Mouse (Mus musculus): ENCODE measurements around the gene Tmem189. TPM values are rescaled to one million over a fixed set of nuclear protein-coding genes. Genes with fewer than 3 reads are reported as not detected.
A peak's percentile ranks its signal among the peaks of the same experiment; 100 is the strongest.
"Not testable (repeated sequence)": the region's sequence is repeated elsewhere in the genome, so short reads cannot be mapped to it uniquely, and the experiment has no call there.

Gene Tmem189
- polyA plus RNA-seq, 1 experiment from 2014 or later = 58.8 TPM

GRCm38 (mm10) chr2:167643356-167644052 is 46.1 kb downstream of the Tmem189 start:
- ATAC-seq (ENCODE audit: low FRiP score, low TSS enrichment); H3K27me3 ChIP-seq (ENCODE audit: insufficient read depth, low read length); H3K9me3 ChIP-seq (ENCODE audit: low read length); H3K4me2 ChIP-seq (replicated peaks; ENCODE audit: low read depth, low read length); H3K27ac ChIP-seq (ENCODE audit: low read length); H3K9ac ChIP-seq (replicated peaks; ENCODE audit: low read length); H3K4me1 ChIP-seq (ENCODE audit: insufficient read depth, low read length); H3K4me3 ChIP-seq (ENCODE audit: low read length): not testable (repeated sequence)
- 78% methylated on average over 12 of the region's 13 CpGs for WGBS
- peaks cover 21% of the 10 kb centered on the region for H3K36me3 ChIP-seq (ENCODE audit: insufficient read depth, low read length)

DNA sequence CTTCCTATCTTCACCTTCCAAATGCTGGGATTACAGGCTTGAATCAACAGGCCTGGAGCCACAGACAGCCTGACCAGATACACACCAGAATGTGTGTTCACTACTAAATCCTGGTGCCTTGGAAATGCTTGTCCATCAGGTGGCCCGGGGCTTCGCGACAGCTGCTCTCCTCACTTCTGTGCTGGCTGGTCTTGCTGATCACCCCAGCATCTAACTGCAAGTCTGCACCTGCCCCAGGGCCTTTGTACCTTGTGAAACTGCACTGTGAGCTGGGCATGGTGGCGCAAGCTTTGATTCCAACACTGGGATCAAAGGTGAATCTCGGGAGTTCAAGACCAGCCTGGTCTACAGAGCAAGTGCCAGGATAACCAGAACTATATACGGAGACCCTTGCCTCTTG is 47.5 kb downstream of the Tmem189 start:
- WGBS = 89% methylated on average over 6 of the region's 6 CpGs
- Histone ChIP-seq H3K27me3 (ENCODE audit: insufficient read depth, low read length) (no peaks in the 10 kb centered on the region), H3K9me3 (ENCODE audit: low read length) (no peaks in the 10 kb centered on the region), H3K4me1 (ENCODE audit: insufficient read depth, low read length) (no peaks in the 10 kb centered on the region), H3K27ac (ENCODE audit: low read length) (no peak overlapping the region), H3K4me2 (replicated peaks; ENCODE audit: low read depth, low read length) (no peak overlapping the region), H3K9ac (replicated peaks; ENCODE audit: low read length) (no peak overlapping the region), H3K4me3 (ENCODE audit: low read length) (no peak overlapping the region), H3K36me3 (ENCODE audit: insufficient read depth, low read length) (peaks cover 16% of the 10 kb centered on the region)
- no peak for ATAC-seq (ENCODE audit: low FRiP score, low TSS enrichment)

- peak; percentile 7; the same call in 1 of the 2 replicates for ATAC-seq (ENCODE audit: low FRiP score, low TSS enrichment)
- no peak overlapping the region for H3K4me2 ChIP-seq (replicated peaks; ENCODE audit: low read depth, low read length)
- no peaks in the 10 kb centered on the region for H3K4me1 ChIP-seq (ENCODE audit: insufficient read depth, low read length)
- H3K27me3 ChIP-seq (ENCODE audit: insufficient read depth, low read length) = no peaks in the 10 kb centered on the region
- H3K4me3 ChIP-seq (ENCODE audit: low read length) = no peak overlapping the region
- 42% methylated on average over 8 of the region's 8 CpGs for WGBS
- no peaks in the 10 kb centered on the region for H3K9me3 ChIP-seq (ENCODE audit: low read length)
- no peak overlapping the region for H3K9ac ChIP-seq (replicated peaks; ENCODE audit: low read length)
- no peak overlapping the region for H3K27ac ChIP-seq (ENCODE audit: low read length)
- peaks cover 16% of the 10 kb centered on the region for H3K36me3 ChIP-seq (ENCODE audit: insufficient read depth, low read length)
Observed at GRCm38 (mm10) chr2:167641337-167641736, 48.3 kb downstream of the Tmem189 start.

DNA sequence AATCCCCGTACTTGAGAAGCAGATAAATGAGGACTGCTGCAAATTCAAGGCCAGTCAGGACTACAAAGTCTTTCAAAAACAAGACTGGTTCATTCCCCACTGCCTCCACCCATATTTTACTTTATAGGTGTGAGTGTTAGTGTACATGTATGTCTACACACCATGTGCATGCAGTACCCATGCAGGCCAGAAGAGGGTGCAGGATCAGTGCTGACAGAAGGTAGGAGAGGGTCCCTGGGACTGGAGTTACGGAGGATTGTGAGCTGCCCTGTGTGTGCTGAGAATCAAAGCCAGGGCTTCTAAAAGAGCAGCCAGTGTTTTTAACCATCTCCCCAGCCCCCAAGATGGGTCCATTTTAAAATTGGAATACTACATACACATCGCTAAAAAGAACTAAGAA is 49.3 kb downstream of the Tmem189 start:
- Histone ChIP-seq H3K4me2 (replicated peaks; ENCODE audit: low read depth, low read length) (no peak overlapping the region), H3K9me3 (ENCODE audit: low read length) (no peaks in the 10 kb centered on the region), H3K27ac (ENCODE audit: low read length) (no peak overlapping the region), H3K4me1 (ENCODE audit: insufficient read depth, low read length) (no peaks in the 10 kb centered on the region), H3K36me3 (ENCODE audit: insufficient read depth, low read length) (peaks cover 12% of the 10 kb centered on the region), H3K9ac (replicated peaks; ENCODE audit: low read length) (no peak overlapping the region), H3K27me3 (ENCODE audit: insufficient read depth, low read length) (no peaks in the 10 kb centered on the region), H3K4me3 (ENCODE audit: low read length) (no peak overlapping the region)
- ATAC-seq (ENCODE audit: low FRiP score, low TSS enrichment) = no peak
- WGBS = 89% methylated on average over 3 of the region's 3 CpGs

GRCm38 (mm10) chr2:167634865-167635512 is 54.6 kb downstream of the Tmem189 start:
- H3K9ac ChIP-seq (replicated peaks; ENCODE audit: low read length) = peak overlapping the region; percentile 37; the same call in 1 of the 2 replicates
- no peak overlapping the region for H3K27ac ChIP-seq (ENCODE audit: low read length)
- ATAC-seq (ENCODE audit: low FRiP score, low TSS enrichment) = no peak
- 78% methylated on average over 7 of the region's 7 CpGs for WGBS
- H3K4me2 ChIP-seq (replicated peaks; ENCODE audit: low read depth, low read length) = peak overlapping the region; percentile 63
- H3K4me3 ChIP-seq (ENCODE audit: low read length) = peak overlapping the region; percentile 30
- H3K27me3 ChIP-seq (ENCODE audit: insufficient read depth, low read length) = no peaks in the 10 kb centered on the region
- H3K9me3 ChIP-seq (ENCODE audit: low read length) = no peaks in the 10 kb centered on the region
- H3K36me3 ChIP-seq (ENCODE audit: insufficient read depth, low read length) = no peaks in the 10 kb centered on the region
- peaks cover 27% of the 10 kb centered on the region for H3K4me1 ChIP-seq (ENCODE audit: insufficient read depth, low read length)

- peak; percentile 77 for ATAC-seq (ENCODE audit: low FRiP score, low TSS enrichment)
- H3K36me3 ChIP-seq (ENCODE audit: insufficient read depth, low read length) = no peaks in the 10 kb centered on the region
- H3K4me3 ChIP-seq (ENCODE audit: low read length) = peak overlapping the region; percentile 30
- H3K27ac ChIP-seq (ENCODE audit: low read length) = peak overlapping the region; percentile 77; the same call in 1 of the 2 replicates
- WGBS = 1% methylated on average over 15 of the region's 15 CpGs
- H3K9ac ChIP-seq (replicated peaks; ENCODE audit: low read length) = peak overlapping the region; percentile 59
- no peaks in the 10 kb centered on the region for H3K9me3 ChIP-seq (ENCODE audit: low read length)
- H3K4me2 ChIP-seq (replicated peaks; ENCODE audit: low read depth, low read length) = peak overlapping the region; percentile 63
- H3K27me3 ChIP-seq (ENCODE audit: insufficient read depth, low read length) = no peaks in the 10 kb centered on the region
- H3K4me1 ChIP-seq (ENCODE audit: insufficient read depth, low read length) = peaks cover 33% of the 10 kb centered on the region
Observed at GRCm38 (mm10) chr2:167634338-167634770, 55.3 kb downstream of the Tmem189 start.

GRCm38 (mm10) chr2:167633537-167633872 is 56.1 kb downstream of the Tmem189 start:
- ATAC-seq (ENCODE audit: low FRiP score, low TSS enrichment) = no peak
- Histone ChIP-seq H3K9me3 (ENCODE audit: low read length) (no peaks in the 10 kb centered on the region), H3K4me2 (replicated peaks; ENCODE audit: low read depth, low read length) (no peak overlapping the region), H3K36me3 (ENCODE audit: insufficient read depth, low read length) (no peaks in the 10 kb centered on the region), H3K9ac (replicated peaks; ENCODE audit: low read length) (no peak overlapping the region), H3K4me1 (ENCODE audit: insufficient read depth, low read length) (peaks cover 39% of the 10 kb centered on the region), H3K27me3 (ENCODE audit: insufficient read depth, low read length) (no peaks in the 10 kb centered on the region), H3K4me3 (ENCODE audit: low read length) (no peak overlapping the region), H3K27ac (ENCODE audit: low read length) (no peak overlapping the region)
- 86% methylated on average over 6 of the region's 6 CpGs for WGBS

DNA sequence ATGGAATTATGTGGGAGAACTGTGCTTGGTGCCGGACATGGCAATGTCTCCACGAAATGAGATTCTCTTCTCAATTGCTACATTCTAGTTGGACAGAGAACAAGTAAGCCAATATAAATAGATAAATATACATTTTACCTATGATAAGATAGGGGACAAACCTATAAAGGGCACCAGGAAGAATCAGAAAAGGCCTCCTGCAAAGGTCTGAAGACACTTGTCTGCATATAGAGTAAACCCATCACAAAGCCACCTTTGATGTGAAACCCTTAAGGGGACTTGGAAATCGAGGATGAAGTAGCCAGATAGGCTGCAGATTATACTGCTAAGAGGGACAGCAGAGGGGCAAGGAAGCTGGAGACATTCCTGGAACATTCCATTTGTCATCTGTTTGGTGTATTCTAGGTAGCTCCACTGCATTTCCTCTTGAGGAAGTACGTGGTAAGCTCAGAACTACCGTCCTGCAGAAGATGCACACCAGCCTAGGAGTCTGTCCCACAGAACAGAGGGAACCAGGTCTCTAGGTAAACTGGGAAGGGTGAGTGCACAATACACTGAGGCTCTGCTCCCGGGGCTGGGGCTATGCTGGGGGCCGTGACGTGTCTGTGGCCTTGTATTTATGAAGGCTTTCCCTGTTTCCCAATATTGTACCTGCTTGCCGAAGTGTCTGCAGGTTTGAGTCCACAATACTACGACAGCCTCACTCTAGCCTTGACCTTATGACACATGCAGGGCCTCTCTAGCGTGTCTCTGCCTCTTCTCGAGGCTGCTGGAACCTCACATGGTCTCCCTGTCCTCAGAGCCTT is 56.7 kb downstream of the Tmem189 start:
- Histone ChIP-seq H3K9me3 (ENCODE audit: low read length) (no peaks in the 10 kb centered on the region), H3K4me2 (replicated peaks; ENCODE audit: low read depth, low read length) (peak overlapping the region; percentile 63), H3K4me1 (ENCODE audit: insufficient read depth, low read length) (peaks cover 39% of the 10 kb centered on the region), H3K27me3 (ENCODE audit: insufficient read depth, low read length) (no peaks in the 10 kb centered on the region), H3K36me3 (ENCODE audit: insufficient read depth, low read length) (0 out of 2 replicates have a peak, but pooled peaks cover 1% of the 10 kb centered on the region), H3K9ac (replicated peaks; ENCODE audit: low read length) (peak overlapping the region; percentile 61), H3K27ac (ENCODE audit: low read length) (peak overlapping the region; percentile 86), H3K4me3 (ENCODE audit: low read length) (peak overlapping the region; percentile 75)
- no peak for ATAC-seq (ENCODE audit: low FRiP score, low TSS enrichment)
- 76% methylated on average over 12 of the region's 12 CpGs for WGBS

DNA sequence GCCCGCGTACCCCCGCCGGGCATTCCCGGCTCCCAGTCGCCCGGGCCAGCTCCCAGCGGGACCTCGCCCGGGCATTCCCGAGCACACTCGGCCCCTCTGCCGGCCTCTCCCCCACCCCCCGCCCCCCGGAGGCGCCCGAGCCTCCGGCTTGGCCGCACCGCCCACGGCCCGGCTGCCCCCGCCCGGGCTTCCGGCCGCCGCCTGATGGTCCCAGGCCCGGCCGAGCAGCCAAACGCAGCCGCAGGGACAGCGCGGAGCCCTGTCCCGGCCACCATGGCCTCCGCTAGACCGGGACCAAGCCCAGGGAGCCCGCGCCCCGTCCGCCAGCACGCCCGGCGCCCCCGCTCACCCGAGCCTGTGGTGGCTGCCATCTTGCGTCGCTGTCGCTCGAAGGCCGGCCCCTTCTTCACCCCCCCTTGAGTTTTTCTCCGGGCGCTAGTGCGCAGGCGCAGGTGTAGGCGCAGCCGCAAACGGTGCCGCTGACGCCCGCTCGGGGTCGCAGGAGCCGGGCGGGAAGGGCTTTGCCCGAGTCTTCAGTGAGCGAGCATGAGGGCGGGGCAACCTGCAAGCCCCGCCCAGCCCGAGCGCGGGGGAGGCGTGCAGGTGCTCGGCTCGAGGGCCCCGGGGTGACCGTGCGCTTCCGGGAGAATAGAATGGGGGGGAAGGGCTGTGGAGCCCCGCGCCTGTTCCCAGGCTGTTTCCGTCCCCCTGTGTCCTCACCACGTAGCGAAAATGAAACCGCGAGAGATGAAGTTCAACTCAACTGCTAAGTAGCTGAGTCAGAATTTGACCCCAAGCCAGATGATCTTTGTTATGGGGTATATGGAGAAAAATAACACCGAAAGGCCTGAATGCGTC is 57.8 kb downstream of the Tmem189 start, which contains the start of gene Ube2v1:
Gene Ube2v1 (minus strand): TSS at position 505 of the 858 bp plus-strand sequence.
- peak within 1 kb of the TSS; percentile 86 for H3K4me2 ChIP-seq (replicated peaks; ENCODE audit: low read depth, low read length)

More for the DNA sequence above, 57.8 kb downstream of the Tmem189 start, which contains the start of gene Ube2v1:
- H3K9me3 ChIP-seq (ENCODE audit: low read length) = no peaks in the 10 kb centered on the region
- WGBS = under 1% methylated on average over 72 of the region's 87 CpGs
- H3K27me3 ChIP-seq (ENCODE audit: insufficient read depth, low read length) = no peaks in the 10 kb centered on the region
- 0 out of 2 replicates have a peak, but pooled peaks cover 3% of the 10 kb centered on the region for H3K36me3 ChIP-seq (ENCODE audit: insufficient read depth, low read length)
- ATAC-seq (ENCODE audit: low FRiP score, low TSS enrichment) = peak; percentile 82
- peak within 1 kb of the TSS; percentile 75 for H3K4me3 ChIP-seq (ENCODE audit: low read length)
- H3K9ac ChIP-seq (replicated peaks; ENCODE audit: low read length) = peak within 1 kb of the TSS; percentile 93
- peaks cover 39% of the 10 kb centered on the region for H3K4me1 ChIP-seq (ENCODE audit: insufficient read depth, low read length)
- H3K27ac ChIP-seq (ENCODE audit: low read length) = peak within 1 kb of the TSS; percentile 86

All from kidney, embryonic 16.5 days (tissue).